Mouse (Mus musculus) heart, postnatal 0 days (tissue): ENCODE results near the gene Nrg3.

Source experiments
- CTCF ChIP-seq: IDR thresholded peaks from 2 replicates; pipeline ENCODE4 v1.5.1; 2016; ENCODE audit warnings: antibody characterized with exemption, control low read depth, low read depth
- EP300 ChIP-seq: IDR thresholded peaks from 2 replicates; pipeline ENCODE4 v1.6.1; 2016; ENCODE audit warnings: antibody characterized with exemption, low read depth

- no peak for TF ChIP-seq CTCF
- TF ChIP-seq EP300 = no peak
These were observed 625.8 kb downstream of the Nrg3 start for GRCm38 (mm10) chr14:38847091-38847490.
